Mouse (Mus musculus): ENCODE data around the gene Ahnak.
"Not testable (repeated sequence)": the region's sequence is repeated elsewhere in the genome, so short reads cannot be mapped to it uniquely, and the experiment has no call there.

Ahnak gene

DNA sequence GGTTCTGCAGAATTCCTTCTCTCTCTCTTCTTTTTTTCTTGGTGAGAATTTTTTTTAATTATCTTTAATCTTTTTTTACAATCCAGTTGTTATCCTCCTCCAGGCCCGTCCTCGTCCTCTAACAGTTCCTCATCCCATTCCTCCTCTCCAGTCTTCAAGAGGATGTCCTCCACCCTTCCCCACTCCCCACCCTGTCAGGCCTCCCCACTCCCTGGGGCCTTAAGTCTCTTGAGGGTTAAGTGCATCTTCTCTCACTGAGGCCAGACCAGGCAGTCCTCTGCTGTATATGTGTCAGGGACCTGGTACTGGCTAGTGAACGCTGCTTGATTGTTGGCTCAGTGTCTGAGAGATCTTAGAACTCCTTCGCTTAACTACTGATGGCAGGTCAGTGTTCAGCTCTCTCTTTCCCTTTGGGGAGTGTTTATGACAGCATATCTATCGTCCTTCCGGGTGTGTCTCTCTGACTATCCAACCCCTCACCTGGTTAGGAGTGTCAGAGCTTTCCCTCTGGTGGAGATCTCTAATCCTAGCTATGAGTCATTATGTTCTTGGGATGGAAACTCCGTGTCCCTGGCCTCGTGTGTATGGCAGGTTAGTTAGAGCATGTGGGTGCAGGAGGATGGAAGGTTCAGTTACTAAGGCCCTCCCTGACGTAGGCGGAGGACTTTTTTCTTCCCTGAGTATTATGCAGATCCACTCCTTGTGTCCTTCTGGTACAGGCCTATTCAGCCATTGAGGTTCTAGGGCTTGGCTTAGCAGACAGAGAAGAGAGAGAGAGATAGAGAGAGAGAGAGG is 5.9 kb downstream of the Ahnak start:
- no peak for DNase-seq (ENCODE audit: low spot score)

DNA sequence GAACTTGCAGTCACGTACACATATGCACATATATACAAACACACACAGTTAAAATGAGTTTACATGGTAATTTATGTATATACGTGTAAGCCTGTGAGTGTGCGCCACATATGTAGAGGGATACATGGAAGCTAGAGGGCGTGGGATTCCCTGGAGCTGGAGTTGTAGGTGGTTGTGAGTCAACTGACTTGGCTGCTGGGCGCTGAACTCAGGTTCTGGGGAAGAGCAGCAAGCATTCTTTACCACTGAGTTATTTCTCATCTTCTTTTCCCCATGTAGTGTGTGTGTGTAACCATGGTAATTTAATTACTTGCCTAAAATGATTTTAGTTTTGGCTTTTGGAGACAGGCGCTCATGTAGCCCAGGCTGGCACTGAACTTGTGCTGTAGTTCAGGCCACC is 7.5 kb downstream of the Ahnak start:
- no peak for DNase-seq (ENCODE audit: low spot score)

DNA sequence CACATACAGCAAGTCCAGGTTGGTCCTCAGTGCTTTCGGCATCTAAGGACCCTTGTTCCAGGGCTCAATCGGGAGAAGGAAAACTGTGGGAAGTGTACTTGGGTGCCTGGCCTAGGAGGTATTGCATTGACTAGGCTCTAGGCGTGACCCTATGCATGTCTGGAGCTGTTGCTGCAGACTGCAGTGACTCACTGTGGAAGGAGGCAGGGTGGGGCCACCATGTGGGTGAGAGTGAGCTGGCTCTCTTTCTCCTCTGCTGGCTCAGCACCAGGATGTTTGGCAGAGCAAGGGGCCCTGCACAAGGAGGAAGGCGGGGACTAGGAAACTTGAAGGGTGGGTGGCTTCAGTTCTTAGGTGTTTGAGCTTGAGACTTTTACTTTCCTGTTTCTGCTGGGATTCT is 8.5 kb downstream of the Ahnak start:
- peak; percentile 79 for DNase-seq (ENCODE audit: low spot score)

DNA sequence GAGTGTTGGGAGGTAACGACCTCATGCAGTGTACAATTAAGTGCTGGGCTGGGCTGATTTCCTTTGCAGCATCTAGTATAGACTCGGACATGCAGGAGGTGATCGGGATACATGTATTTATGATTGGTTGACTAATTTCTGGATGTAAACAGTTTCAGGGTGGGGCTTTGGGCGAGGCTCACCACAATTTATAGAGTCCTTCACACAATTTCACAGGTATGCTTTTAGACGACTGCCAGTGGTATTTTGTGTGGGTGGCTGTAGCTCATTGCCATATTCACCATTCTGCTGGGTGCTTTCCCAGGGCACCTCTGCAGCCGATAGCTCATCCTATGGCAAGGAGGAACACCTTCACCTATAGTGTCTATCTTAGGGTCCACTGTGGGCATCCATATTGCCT is 9.5 kb downstream of the Ahnak start:
- no peak for DNase-seq (ENCODE audit: low spot score)

DNA sequence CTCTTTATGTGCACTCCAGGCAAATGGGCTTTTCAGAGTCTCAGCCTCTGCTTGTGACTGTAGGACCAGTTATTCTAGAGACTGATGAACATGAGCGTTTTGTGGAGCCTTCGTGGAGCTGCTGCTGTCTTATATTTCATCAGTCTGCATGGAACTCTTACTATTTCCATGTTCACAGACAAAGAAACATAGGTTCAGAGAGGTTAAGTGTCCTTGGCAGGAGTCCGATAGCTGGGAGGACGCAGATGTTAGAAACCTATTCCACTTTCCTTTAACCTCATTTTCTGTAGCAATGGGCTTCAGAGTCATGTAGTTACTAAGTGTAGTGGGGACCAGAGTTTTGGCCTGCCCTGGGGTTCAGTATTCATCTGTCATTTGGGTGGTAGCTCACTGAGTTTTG is 10.1 kb downstream of the Ahnak start:
- DNase-seq (ENCODE audit: low spot score) = no peak

DNA sequence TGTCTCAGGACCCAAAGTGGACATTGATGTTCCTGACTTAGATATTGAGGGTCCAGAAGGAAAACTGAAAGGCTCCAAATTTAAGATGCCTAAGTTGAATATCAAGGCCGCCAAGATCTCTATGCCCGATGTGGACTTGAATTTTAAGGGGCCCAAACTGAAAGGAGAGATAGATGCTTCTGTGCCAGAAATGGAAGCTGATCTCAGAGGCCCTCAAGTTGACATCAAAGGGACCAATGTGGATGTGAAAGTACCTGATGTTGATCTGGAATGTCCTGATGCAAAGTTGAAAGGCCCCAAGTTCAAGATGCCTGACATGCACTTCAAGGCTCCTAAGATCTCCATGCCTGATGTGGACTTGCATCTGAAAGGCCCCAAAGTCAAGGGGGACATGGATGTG is 17.8 kb downstream of the Ahnak start:
- not testable (repeated sequence) for DNase-seq (ENCODE audit: low spot score)

DNA sequence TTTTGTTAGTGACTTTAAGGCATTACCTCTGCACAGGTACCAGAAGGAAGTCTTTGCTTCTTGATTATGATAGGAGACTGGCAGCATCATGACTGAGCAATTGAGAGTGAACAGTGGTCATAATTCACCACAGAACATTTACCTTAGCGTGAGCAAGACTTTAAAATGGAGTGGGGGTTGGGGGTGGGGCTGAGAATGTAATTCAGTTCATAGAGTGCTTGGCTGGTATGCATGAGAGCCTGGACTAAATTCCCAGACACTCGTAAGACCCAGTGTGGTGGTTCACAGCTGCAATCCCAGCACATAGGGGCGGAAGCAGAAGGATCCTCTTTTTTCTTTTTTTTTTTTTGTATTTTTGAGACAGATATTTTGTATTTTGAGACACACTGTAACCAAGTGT is 30.2 kb downstream of the Ahnak start:
- DNase-seq (ENCODE audit: low spot score) = no peak

DNA sequence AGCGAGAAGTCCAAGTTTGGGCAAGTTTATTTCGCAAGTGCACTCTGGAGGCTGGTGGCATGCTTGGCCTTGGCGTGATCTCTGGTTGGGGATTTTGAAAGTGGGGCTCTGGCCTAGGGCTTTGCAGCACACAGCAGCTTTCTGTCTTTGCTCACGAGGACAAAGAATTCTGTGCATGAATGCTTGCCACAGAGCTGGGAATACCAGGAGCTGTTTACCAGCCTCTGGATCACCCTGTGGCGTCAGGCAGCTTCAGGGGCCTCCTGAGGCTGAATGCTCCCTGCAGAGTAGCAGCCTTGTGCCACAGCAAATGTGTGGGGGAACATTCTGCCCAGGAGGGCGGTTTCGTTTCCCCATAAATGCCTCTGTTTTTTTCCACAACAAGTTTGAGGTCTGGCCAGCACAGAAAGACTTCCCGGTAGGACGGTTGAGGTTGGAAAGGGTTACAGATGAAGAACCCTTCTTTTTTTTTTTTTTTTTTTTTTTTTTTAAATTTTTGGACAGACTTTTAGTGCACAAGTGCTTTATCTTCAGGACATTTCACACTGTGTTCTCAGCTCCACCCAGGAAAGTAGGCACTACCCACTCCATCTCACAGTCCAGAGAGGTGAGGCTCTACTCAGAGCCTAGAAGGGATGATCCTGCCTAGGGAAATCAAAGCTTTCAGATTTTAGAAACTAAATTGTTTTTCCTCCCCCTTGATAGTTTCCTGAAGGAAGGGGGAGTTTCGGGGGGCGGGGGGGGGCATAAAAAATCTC is 34.1 kb downstream of the Ahnak start:
- peak; percentile 50 for DNase-seq (ENCODE audit: low spot score)

DNA sequence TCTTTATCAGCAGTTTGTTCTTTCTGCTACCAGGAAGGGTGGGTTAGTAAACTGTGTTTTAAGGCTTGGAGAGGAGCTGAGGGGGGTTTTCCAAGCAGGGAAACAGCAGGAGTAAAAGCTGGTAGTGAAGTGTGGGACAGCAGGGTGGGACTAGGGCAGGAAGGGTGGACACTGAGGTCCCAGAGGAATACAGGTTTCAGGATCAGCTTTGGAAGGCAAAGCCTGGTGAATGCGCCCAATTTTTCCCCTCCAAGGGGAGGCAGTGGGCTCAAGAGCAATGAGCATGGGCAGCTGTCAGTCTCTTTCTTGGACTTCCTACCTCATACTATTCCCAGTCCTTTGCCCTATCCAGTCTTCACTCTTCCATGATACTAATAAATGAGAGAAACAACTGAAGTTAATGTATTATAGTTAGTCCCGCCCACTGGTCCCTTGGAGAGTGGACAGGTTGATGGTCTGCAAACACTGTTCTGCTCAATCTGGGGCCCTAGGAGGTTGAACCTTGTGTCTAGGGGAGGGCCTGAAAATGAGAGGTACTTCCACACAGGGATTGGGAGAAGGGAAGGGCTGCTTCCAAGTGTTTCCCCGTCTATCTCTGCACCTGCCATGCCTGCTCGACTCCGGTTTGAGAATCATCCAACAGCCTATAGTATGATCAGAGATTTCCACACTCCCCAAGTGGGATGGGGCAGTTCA is 36.6 kb downstream of the Ahnak start:
- no peak for DNase-seq (ENCODE audit: low spot score)

DNA sequence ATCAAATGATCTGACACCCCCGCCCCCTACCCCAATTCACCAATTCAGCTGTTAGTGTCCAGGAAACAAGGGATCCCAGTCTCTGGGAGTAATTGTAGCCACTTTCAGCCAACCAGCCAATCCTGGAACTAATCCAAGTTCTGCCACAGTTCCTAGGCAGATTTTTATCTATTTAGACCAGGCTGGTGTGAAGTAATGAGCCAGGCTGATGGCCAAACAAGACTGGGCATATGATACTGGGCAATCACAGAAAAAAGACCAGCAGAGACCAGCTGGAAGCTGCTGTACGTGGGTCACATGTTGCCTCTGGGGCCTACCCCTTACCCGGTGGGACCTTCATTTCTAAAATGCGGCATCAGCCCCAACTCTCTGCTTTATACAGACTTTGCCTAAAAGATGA is 37.5 kb downstream of the Ahnak start:
- no peak for DNase-seq (ENCODE audit: low spot score)

DNA sequence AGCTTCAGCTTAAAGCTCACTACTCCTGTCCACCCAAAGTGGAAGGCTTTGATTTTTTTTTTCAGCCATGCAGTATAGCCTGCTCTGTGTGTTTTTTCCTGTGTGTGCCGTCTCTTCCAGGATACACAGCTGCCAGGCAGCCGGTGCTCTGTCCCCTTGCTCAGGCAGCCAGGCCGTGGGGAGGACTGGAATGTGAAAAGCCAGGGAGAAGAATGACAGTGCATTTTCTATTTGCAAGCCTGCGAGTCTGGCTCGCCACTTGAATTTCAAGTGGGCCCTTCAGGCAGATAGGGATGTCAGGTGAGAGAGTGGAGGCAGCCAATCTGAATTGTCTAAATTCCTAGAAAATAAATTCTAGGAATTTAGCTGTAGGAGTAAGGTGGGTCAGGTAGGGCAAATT is 38.7 kb downstream of the Ahnak start:
- DNase-seq (ENCODE audit: low spot score) = no peak

DNA sequence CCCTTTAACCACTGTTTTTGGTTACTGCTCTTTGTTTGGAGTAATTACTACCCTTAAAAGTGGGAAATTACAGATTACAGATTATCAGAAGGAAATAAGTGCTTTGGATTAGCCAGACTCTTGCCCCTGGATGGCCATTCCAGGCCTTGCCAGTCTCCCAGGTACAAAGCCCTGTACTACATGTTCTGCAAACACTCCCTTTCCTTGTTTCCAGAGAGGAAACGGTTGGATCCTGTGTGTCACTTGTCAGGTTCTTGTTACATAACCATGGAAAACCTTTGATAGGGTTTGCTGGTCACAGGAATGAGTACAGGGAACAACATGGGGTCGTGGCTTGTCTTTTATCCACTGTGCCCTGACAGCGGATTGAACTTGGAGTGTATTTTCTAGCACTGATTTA is 39.3 kb downstream of the Ahnak start:
- DNase-seq (ENCODE audit: low spot score) = no peak

DNA sequence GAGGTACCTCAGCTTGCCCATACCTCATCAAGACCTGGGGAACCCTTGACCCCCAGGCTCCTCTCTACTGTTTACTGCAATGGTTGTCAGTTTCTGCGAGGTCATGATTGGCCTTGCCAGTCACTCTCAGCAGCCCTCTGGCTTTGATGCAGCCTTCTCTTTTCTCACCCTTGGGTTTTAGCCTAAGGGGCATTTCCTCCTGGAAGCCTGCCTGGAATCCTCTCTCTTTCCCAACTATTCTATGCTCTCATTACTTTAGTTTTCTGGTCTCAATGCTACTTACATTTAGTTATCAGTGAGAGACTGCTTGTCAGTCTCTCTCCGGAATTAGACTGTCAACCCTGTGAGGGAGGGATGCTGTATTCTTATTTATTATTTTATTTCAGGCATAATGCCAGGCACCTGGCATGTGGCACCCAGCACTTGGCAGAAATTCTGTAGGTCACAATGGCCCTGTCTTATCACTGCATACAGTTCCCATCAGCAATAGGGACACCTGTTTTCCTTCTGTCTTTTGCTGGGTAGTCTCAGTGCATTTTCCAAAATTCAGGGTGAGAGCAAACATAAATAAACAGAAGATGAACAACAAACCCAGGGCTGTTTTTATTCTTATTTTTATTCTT is 40.7 kb downstream of the Ahnak start:
- no peak for DNase-seq (ENCODE audit: low spot score)

DNA sequence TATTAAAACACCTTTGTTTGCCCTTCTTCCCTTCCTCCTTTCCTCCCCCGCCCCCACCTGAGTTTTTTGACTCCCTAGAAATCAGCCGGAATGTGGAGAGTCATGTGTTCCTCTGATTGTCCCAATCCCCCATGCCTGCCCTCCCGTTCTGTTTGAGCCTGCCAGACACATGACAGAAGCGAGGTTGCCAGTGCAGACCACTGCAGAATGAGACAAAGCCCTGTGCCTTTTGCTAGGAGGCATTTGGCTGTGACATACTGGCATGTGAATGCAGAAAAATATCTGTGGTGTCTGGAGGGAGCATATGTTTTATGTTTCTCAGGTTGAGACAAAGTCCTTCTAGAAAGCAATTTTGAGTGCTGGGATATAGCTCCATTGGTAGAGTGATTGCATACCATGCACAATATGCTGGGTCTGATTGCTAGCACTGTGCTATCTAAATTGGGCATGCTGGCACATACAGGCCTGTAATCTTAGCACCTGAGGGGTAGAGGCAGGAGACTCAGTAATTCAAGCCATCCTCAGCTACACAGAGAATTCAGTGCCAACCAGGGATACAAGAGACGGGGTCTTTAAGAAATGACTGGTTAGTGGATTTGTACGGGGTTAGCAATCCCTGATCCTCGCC is 43.5 kb downstream of the Ahnak start:
- DNase-seq (ENCODE audit: low spot score) = no peak

DNA sequence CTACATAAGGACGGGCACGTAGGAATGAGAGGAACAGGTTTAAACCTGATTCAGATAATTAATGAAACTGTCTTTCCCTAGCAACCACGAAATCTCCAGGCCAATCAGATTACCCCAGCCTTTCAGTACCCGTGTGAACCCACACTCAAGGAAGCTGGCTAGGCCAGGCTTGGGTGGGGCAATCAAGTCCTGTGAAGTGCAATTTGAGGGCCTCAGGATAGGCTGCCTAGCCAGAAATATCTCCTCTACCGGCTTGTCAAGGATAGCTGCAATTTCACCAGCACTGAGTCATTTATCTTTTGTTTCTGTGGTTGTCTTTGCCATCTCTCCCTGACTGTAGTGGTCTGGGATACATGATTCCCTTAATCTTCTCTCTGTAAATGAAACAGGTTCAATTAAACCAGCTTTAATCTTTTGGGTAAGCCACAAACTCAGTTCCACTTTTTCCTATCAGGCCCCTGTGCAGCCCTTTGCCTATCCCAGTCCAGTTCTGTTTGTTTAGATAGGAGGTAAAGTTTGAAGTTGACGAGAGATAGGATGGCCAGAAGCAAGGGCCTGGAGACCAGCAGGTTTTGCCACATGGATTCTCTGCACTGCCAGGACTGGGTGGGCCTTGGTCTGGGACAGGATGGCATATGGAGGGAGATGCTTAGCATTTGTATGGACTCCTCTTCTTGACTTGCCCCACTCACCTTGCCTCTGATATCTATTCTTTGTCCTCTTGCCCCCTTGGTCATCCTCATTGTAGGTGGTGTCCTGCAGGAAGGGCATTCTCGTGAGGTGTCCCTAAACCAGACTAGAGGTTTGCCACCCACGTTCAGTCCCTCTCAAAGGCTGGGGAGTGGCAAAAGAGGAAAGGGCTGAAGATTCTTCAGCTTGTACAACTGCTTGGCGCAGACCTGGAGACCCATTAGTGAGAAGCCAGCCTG is 44.6 kb downstream of the Ahnak start:
- no peak for DNase-seq (ENCODE audit: low spot score)

DNA sequence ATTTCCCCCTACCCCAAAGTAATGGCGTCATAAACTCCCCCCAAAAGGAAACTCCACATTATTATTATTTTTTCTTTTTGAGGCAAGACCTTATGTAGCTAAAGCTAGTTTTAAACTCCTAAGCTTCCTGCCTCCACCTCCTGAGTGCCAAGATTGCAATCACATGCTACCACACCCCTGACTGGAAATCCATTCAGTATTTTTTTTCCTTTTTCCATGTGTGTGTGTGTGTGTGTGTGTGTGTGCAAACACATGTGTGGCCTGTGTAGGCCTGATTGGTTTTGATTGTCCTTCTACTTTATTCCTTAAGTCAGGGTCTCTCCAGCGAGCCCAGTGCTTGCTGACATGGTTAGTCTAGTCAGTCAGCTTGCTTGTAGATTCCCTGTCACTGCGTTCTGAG is 45.4 kb downstream of the Ahnak start:
- DNase-seq (ENCODE audit: low spot score) = no peak

DNA sequence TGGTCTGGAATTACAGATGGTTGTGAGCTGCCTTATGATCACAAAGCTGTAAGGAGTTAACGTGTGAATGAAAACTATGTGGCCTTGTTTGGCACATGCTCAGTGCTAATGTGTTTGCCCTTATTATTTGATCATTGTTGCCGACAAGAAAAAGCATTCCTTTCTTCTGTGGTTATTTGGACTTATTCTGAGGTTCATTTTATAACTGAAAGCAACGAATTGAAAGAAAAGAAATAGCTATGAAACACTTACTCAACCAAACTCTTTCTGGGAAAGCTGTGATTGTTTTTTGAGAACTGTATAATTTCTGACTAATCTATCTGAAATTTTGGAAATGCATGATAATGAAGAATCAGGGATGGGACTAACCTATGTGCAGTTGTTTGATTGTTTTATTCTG is 46.0 kb downstream of the Ahnak start:
- no peak for DNase-seq (ENCODE audit: low spot score)

DNA sequence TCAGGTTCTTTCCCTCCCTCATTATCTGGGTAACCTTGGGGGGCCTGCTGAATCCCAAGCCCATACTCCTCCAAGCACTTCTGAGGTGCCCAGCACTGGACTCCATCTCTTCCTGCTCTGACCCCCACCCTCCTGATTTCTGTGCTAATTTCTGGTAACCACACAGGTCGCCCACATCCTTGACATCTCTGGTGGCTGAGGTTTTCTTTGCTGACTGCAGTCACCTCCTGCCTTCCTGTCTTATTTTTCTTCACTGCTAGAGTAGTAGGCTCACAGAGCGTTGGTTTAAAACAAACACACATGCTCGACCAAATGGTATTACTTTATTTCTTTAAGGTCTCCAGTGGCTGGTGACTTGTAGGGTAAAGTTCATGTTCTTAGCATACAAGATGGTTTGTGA is 49.1 kb downstream of the Ahnak start:
- no peak for DNase-seq (ENCODE audit: low spot score)

DNA sequence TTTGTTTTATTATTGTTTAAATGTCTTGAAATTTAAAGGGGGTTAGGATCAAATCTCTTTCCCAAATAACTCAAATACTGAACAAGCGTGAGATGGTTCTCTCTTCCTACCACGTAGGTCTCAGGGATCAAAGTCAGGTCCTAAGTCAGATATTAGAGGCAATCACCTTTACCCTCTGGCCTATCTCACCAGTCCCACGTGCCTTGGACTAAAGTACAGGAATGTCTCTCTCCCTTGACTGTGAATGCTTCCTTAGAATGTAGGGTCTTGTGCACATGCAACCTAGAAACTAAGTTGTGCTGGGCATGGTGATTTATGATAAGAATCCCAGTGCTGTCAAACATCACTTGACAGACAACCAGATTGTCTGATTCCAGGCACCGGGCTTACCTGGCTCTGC is 50.2 kb downstream of the Ahnak start:
- no peak for DNase-seq (ENCODE audit: low spot score)

DNA sequence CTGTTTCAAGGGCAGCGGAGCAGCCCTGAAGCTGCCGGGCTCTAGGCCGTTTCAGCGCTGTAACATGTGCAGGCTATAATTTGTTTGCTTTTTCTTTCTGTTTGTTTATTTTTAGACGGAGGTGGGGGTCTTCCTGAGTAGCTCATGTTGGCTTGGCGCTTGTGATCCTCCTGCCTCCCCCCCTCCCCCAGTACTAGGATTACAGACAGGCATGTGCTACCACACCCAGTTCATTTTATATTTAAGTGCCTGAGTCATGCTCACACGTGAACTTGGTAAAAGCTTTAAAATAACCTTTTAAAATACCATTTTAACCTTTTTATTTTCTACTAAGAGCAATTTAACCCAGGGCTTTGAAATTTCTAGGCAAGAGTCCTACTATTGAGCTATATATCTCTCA is 50.8 kb downstream of the Ahnak start:
- no peak for DNase-seq (ENCODE audit: low spot score)

DNA sequence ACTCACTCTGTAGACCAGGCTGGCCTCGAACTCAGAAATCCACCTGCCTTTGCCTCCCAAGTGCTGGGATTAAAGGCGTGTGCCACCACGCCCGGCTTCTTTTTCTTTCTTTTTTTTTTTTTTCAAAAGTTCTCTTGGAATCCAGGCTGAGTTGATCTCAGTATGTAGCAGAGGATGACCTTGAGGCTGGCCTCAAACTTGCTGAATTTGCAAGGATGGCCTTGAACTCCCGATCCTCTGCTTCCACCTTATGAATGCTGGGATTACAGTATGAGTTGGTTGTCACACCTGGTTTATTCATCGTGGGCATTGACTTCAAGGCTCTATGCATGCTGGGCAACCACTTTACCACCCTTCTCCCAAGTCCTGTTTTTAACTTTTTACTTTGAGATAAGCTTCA is 51.6 kb downstream of the Ahnak start:
- no peak for DNase-seq (ENCODE audit: low spot score)

Data from ovary, postnatal 36 days (tissue).